Mouse (Mus musculus) MN1 (cell line): ENCODE measurements around the gene Foxn3.

ENCODE experiments used
- DNase-seq: peaks from one replicate; pipeline ENCODE4 v3.0.0-alpha.2; 2016; ENCODE audit warnings: low spot score

Foxn3 gene

GRCm38 (mm10) chr12:99297792-99298191 lies 265.6 kb downstream of the Foxn3 start:
- DNase-seq: no peak

GRCm38 (mm10) chr12:99293532-99293931 lies 269.9 kb downstream of the Foxn3 start:
- no peak for DNase-seq

GRCm38 (mm10) chr12:99292152-99292551 lies 271.2 kb downstream of the Foxn3 start:
- DNase-seq: no peak

- DNase-seq: no peak
These were observed 276.3 kb downstream of the Foxn3 start for GRCm38 (mm10) chr12:99287081-99287480.

- DNase-seq: no peak
These were observed 276.7 kb downstream of the Foxn3 start for GRCm38 (mm10) chr12:99286662-99287061.

- no peak for DNase-seq
These were observed 277.7 kb downstream of the Foxn3 start for GRCm38 (mm10) chr12:99285656-99286055.

- no peak for DNase-seq
These were observed 278.2 kb downstream of the Foxn3 start for GRCm38 (mm10) chr12:99285199-99285598.

- no peak for DNase-seq
These were observed 278.8 kb downstream of the Foxn3 start for GRCm38 (mm10) chr12:99284419-99285069.

GRCm38 (mm10) chr12:99280826-99281225 lies 282.6 kb downstream of the Foxn3 start:
- DNase-seq: no peak

- DNase-seq: no peak
These were observed 283.1 kb downstream of the Foxn3 start for GRCm38 (mm10) chr12:99280291-99280690.

- no peak for DNase-seq
These were observed 284.0 kb downstream of the Foxn3 start for GRCm38 (mm10) chr12:99279426-99279825.

GRCm38 (mm10) chr12:99274589-99274988 lies 288.8 kb downstream of the Foxn3 start:
- DNase-seq: no peak

- no peak for DNase-seq
These were observed 294.0 kb downstream of the Foxn3 start for GRCm38 (mm10) chr12:99269396-99269795.

GRCm38 (mm10) chr12:99268954-99269353 lies 294.4 kb downstream of the Foxn3 start:
- DNase-seq: no peak

GRCm38 (mm10) chr12:99267732-99268131 lies 295.6 kb downstream of the Foxn3 start:
- DNase-seq: no peak

- no peak for DNase-seq
These were observed 296.9 kb downstream of the Foxn3 start for GRCm38 (mm10) chr12:99266434-99266833.

- no peak for DNase-seq
These were observed 297.6 kb downstream of the Foxn3 start for GRCm38 (mm10) chr12:99265777-99266176.

GRCm38 (mm10) chr12:99264386-99264785 lies 299.0 kb downstream of the Foxn3 start:
- DNase-seq: no peak

- DNase-seq: no peak
These were observed 299.6 kb downstream of the Foxn3 start for GRCm38 (mm10) chr12:99263592-99264335.

GRCm38 (mm10) chr12:99262840-99263239 lies 300.5 kb downstream of the Foxn3 start:
- no peak for DNase-seq

- DNase-seq: no peak
These were observed 301.2 kb downstream of the Foxn3 start for GRCm38 (mm10) chr12:99262066-99262599.

- no peak for DNase-seq
These were observed 303.2 kb downstream of the Foxn3 start for GRCm38 (mm10) chr12:99260171-99260570.

GRCm38 (mm10) chr12:99257570-99257969 lies 305.8 kb downstream of the Foxn3 start:
- no peak for DNase-seq
